Mouse (Mus musculus) bone marrow macrophage, adult 2 months (primary cell): Measurements from ENCODE around the gene Adamts8.

ENCODE experiments used
- CTCF ChIP-seq: IDR thresholded peaks from 2 replicates; pipeline ENCODE4 v1.5.1; 2012; ENCODE audit warnings: low read depth, mild to moderate bottlenecking, low read length, moderate library complexity
- POLR2A ChIP-seq: IDR thresholded peaks from 2 replicates; pipeline ENCODE4 v1.6.1; 2012; ENCODE audit warnings: mild to moderate bottlenecking, low read depth, low read length, borderline replicate concordance

DNA sequence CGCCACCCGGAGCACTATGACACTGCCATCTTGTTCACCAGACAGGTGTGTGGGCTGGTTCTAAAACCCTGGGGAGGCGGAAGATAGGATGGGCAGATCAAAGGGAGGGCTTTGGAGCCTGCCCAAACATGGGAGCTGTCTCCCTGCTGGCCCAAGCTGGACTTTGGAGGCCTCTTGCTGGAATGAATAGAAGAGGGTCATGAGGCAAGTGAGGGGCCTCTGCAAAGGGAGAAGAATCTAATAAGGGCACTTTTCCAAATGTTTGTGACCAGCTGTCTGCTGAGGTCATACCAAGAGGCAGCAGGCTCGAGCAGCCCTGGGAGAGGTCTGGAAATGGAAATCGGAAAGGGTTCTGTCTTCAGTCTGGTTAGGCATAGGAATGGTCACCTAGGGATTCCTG, 9.1 kb downstream of the Adamts8 start:
- no peak for TF ChIP-seq CTCF
- no peak for TF ChIP-seq POLR2A
